Comparison of ENCODE assay signal across 15 mouse cellular contexts in the genomic region with DNA sequence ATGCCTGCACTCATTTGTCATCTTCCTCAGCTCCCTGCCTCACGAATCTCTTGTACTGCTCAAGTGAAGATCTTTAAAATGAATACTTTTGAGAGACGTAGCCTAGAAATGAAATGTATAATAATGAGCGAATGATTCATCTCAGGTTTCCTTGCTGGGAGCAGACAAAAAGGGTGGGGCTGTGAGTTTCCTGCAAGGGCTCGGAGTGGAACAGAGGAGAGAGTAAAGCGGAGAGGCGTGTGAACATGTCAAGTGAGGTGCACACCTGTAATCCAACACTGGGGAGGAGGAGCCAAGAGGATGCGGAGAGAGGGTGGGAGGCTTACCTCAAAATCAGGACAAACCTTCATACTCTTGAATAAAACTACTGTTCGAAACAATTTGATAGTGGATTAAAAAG. TPM values are rescaled to one million over a fixed set of nuclear protein-coding genes. Genes with fewer than 3 reads are reported as not detected.
DNase-seq lines count a peak whose midpoint lies in the region; ATAC-seq lines count a peak whose summit lies in the region.
"Had no signal": no experiment of that assay in that cellular context is flagged by ENCODE, and none has a peak within 500 bp of the region (broad histone marks: within the 10 kb centered on the region; RNA-seq: fewer than 3 reads in every experiment).

No protein-coding gene starts in this region.

- WGBS in heart, embryonic 14.5 days = 67% methylated on average over 8 of the region's 8 CpGs
- 50% methylated on average over 8 of the region's 8 CpGs for WGBS in lung, embryonic 16.5 days
- 42% methylated on average over 8 of the region's 8 CpGs for WGBS in embryonic facial prominence, embryonic 14.5 days
- WGBS in stomach, embryonic 14.5 days = 41% methylated on average over 8 of the region's 8 CpGs
- WGBS in midbrain, embryonic 10.5 days = 91% methylated on average over 8 of the region's 8 CpGs

- peaks cover 0 to 14% of the 10 kb centered on the region in 2 experiments; a peak in 2 of 4 replicates for H3K4me1 ChIP-seq in heart, embryonic 14.5 days (ENCODE audit: control insufficient read depth in 2 of 2, insufficient read depth in 2 of 2, low read length in 2 of 2)
- peaks cover 5% of the 10 kb centered on the region for H3K4me1 ChIP-seq in lung, embryonic 16.5 days (replicated peaks; ENCODE audit: control insufficient read depth, insufficient read depth, low read length)
- no peaks in the 10 kb centered on the region for H3K4me1 ChIP-seq in embryonic facial prominence, embryonic 14.5 days (ENCODE audit: control insufficient read depth, insufficient read depth, low read length)
- peaks cover 3% of the 10 kb centered on the region; the same call in 1 of the 2 replicates for H3K4me1 ChIP-seq in stomach, embryonic 14.5 days (ENCODE audit: control insufficient read depth, insufficient read depth, low read length)
- H3K4me1 ChIP-seq in midbrain, embryonic 10.5 days = no peaks in the 10 kb centered on the region

- no peak overlapping the region for H3K4me2 ChIP-seq in heart, embryonic 14.5 days (ENCODE audit: low read length)
- H3K4me2 ChIP-seq in lung, embryonic 16.5 days (ENCODE audit: low read depth, low read length) = 0 out of 2 replicates have a peak overlapping the region, but pooled peaks have one; percentile 3
- no peak overlapping the region for H3K4me2 ChIP-seq in embryonic facial prominence, embryonic 14.5 days (ENCODE audit: low read depth, low read length)
- no peak overlapping the region for H3K4me2 ChIP-seq in stomach, embryonic 14.5 days (replicated peaks; ENCODE audit: low read depth, low read length)
- H3K4me2 ChIP-seq: midbrain, embryonic 11.5 days had no signal

- no peak for DNase-seq in heart, postnatal 36 days
- no peak for DNase-seq in lung, postnatal 10 days
- DNase-seq in embryonic facial prominence, embryonic 14.5 days (ENCODE audit: low spot score) = peak; percentile 86
- no peak for DNase-seq in cerebellum, postnatal 14 days
- DNase-seq in midbrain, embryonic 10.5 days (ENCODE audit: low spot score) = no peak
- DNase-seq: adrenal gland, adult 8-10 months; cerebellum, postnatal 25 days; kidney, adult 2 months; layer of hippocampus, adult 9-11 months had no signal

- H3K27ac ChIP-seq in heart, embryonic 14.5 days (replicated peaks in 1 of 2; ENCODE audit: control insufficient read depth in 1 of 2, insufficient read depth in 1 of 2, low read depth in 2 of 2, low read length in 2 of 2) = peak overlapping the region; percentile 15 to 32; a peak in 2 of 4 replicates
- H3K27ac ChIP-seq in lung, embryonic 16.5 days (ENCODE audit: low read length) = peak overlapping the region; percentile 32; the same call in 1 of the 2 replicates
- peak overlapping the region; percentile 4; the same call in 1 of the 2 replicates for H3K27ac ChIP-seq in embryonic facial prominence, embryonic 14.5 days (replicated peaks; ENCODE audit: low read depth, low read length)
- H3K27ac ChIP-seq in stomach, embryonic 14.5 days (ENCODE audit: low read length) = peak overlapping the region; percentile 52; the same call in 1 of the 2 replicates
- H3K27ac ChIP-seq in midbrain, embryonic 10.5 days (replicated peaks) = no peak overlapping the region

- no peak overlapping the region for H3K4me3 ChIP-seq in heart, embryonic 14.5 days (ENCODE audit: control insufficient read depth in 1 of 2, insufficient read depth in 1 of 2, low read depth in 1 of 2, low read length in 2 of 2)
- no peak overlapping the region for H3K4me3 ChIP-seq in lung, embryonic 16.5 days (ENCODE audit: low read length)
- H3K4me3 ChIP-seq in embryonic facial prominence, embryonic 14.5 days (ENCODE audit: low read depth, low read length) = no peak overlapping the region
- no peak overlapping the region for H3K4me3 ChIP-seq in stomach, embryonic 14.5 days (ENCODE audit: low read depth, low read length)
- H3K4me3 ChIP-seq in midbrain, embryonic 10.5 days = no peak overlapping the region
- H3K4me3 ChIP-seq: myocyte had no signal

- intact Hi-C loops in heart, postnatal 36 days (cut with DNase I) = loop anchor here (5.0 kb wide), 1 partner anchor 355 kb away; no protein-coding TSS in a partner anchor

- H3K9ac ChIP-seq in heart, embryonic 14.5 days (ENCODE audit: low read length) = no peak overlapping the region; the same call in 1 of the 2 replicates
- H3K9ac ChIP-seq in lung, embryonic 16.5 days (ENCODE audit: low read length) = no peak overlapping the region
- no peak overlapping the region for H3K9ac ChIP-seq in embryonic facial prominence, embryonic 14.5 days (ENCODE audit: low read depth, low read length)
- no peak overlapping the region for H3K9ac ChIP-seq in stomach, embryonic 14.5 days (replicated peaks; ENCODE audit: low read depth, low read length)

- no peaks in the 10 kb centered on the region for H3K9me3 ChIP-seq in heart, embryonic 14.5 days (ENCODE audit: control insufficient read depth, low read length)
- no peaks in the 10 kb centered on the region for H3K9me3 ChIP-seq in lung, embryonic 16.5 days (ENCODE audit: control insufficient read depth, low read length)
- no peaks in the 10 kb centered on the region for H3K9me3 ChIP-seq in embryonic facial prominence, embryonic 14.5 days (ENCODE audit: control insufficient read depth, low read length)
- H3K9me3 ChIP-seq in stomach, embryonic 14.5 days (ENCODE audit: control insufficient read depth, low read depth, low read length) = no peaks in the 10 kb centered on the region
- H3K9me3 ChIP-seq in midbrain, embryonic 10.5 days (replicated peaks) = no peaks in the 10 kb centered on the region

- peaks cover 38% of the 10 kb centered on the region for H3K36me3 ChIP-seq in heart, embryonic 14.5 days (ENCODE audit: control insufficient read depth, insufficient read depth, low read length)
- peaks cover 9% of the 10 kb centered on the region for H3K36me3 ChIP-seq in lung, embryonic 16.5 days (ENCODE audit: control insufficient read depth, insufficient read depth, low read length)
- H3K36me3 ChIP-seq in embryonic facial prominence, embryonic 14.5 days (ENCODE audit: control insufficient read depth, insufficient read depth, low read length) = peaks cover 30% of the 10 kb centered on the region
- H3K36me3 ChIP-seq in stomach, embryonic 14.5 days (ENCODE audit: control insufficient read depth, insufficient read depth, low read length) = peaks cover 21% of the 10 kb centered on the region
- H3K36me3 ChIP-seq in midbrain, embryonic 10.5 days = peaks cover 77% of the 10 kb centered on the region

- ATAC-seq in heart, embryonic 14.5 days (ENCODE audit: insufficient number of reproducible peaks, insufficient read depth, low FRiP score, low read depth) = no peak
- peak; percentile 79; the same call in 1 of the 2 replicates for ATAC-seq in lung, embryonic 16.5 days (ENCODE audit: low read depth)
- ATAC-seq in embryonic facial prominence, embryonic 14.5 days (ENCODE audit: low read depth) = peak; percentile 95
- ATAC-seq in stomach, embryonic 14.5 days (ENCODE audit: insufficient number of reproducible peaks, insufficient read depth, low FRiP score, low read depth) = peak; percentile 88

- H3K27me3 ChIP-seq in heart, embryonic 14.5 days (ENCODE audit: control insufficient read depth, insufficient read depth, low read length) = no peaks in the 10 kb centered on the region
- H3K27me3 ChIP-seq in lung, embryonic 16.5 days (ENCODE audit: control insufficient read depth, insufficient read depth, low read depth, low read length) = no peaks in the 10 kb centered on the region
- no peaks in the 10 kb centered on the region for H3K27me3 ChIP-seq in embryonic facial prominence, embryonic 14.5 days (replicated peaks; ENCODE audit: control insufficient read depth, insufficient read depth, low read length)
- H3K27me3 ChIP-seq in stomach, embryonic 14.5 days (ENCODE audit: control insufficient read depth, insufficient read depth, low read length) = no peaks in the 10 kb centered on the region
- no peaks in the 10 kb centered on the region for H3K27me3 ChIP-seq in midbrain, embryonic 10.5 days (ENCODE audit: low read depth, poor library complexity, severe bottlenecking)
- H3K27me3 ChIP-seq: CH12.LX had no signal

RNA-seq across cellular contexts. Expression of a gene that starts 14.4 kb away (rescaled TPM):
- polyA plus RNA-seq in heart, embryonic 14.5 days (2014; fragmentation: Nextera tagmentation; extraction: Ambion mirVana) = 52.4 and 55.8 TPM in 2 replicates
- 10 to 100 TPM; 22.6 to 26.1 TPM for total RNA-seq in heart, postnatal 36 days (2021)
- polyA plus RNA-seq in lung, embryonic 16.5 days (2015; fragmentation: Nextera tagmentation; extraction: Ambion mirVana) = 40.6 and 46.0 TPM in 2 replicates
- 29.1 and 32.7 TPM in 2 replicates for polyA plus RNA-seq in embryonic facial prominence, embryonic 14.5 days (2014; fragmentation: Nextera tagmentation; extraction: Ambion mirVana)
- polyA plus RNA-seq in stomach, embryonic 14.5 days (2014; fragmentation: Nextera tagmentation; extraction: Ambion mirVana) = 35.9 and 40.2 TPM in 2 replicates
- 18.6 and 25.3 TPM in 2 replicates for polyA plus RNA-seq in midbrain, embryonic 10.5 days (2016; fragmentation: Nextera tagmentation; extraction: Ambion mirVana)
